Mouse (Mus musculus) cerebral cortex, adult 2 months (tissue): ENCODE measurements around the gene Klra9.

Source experiments
- WGBS: fragments of 180-500 bp; shearing (Covaris S2); methylation state at CpG from one replicate; pipeline ENCODE4 v1.1.7; 2018; 5-methylcytosine and 5-hydroxymethylcytosine counted together

Klra9 gene

GRCm38 (mm10) chr6:130193012-130193411 lies at the start of gene Klra9:
Gene Klra9 (minus strand): TSS chr6:130193112.
- WGBS, result 50% methylated on average over 3 of the region's 3 CpGs

GRCm38 (mm10) chr6:130237536-130237935 lies 44.6 kb upstream of the Klra9 start:
- WGBS, result 67% methylated on average over 2 of the region's 2 CpGs

GRCm38 (mm10) chr6:130236635-130237034 lies 43.7 kb upstream of the Klra9 start:
- WGBS, result 35% methylated on average over 1 of the region's 1 CpGs

GRCm38 (mm10) chr6:130233222-130233621 lies 40.3 kb upstream of the Klra9 start, which contains the start of gene Klra7:
Gene Klra7 (minus strand): TSS chr6:130233322.

GRCm38 (mm10) chr6:130197453-130197852 lies 4.5 kb upstream of the Klra9 start:
- WGBS, result 94% methylated on average over 1 of the region's 1 CpGs

- 61% methylated on average over 4 of the region's 4 CpGs for WGBS
Measured at GRCm38 (mm10) chr6:130129798-130130197, 63.1 kb downstream of the Klra9 start, which contains the start of gene Klra8. Gene Klra8 (minus strand): TSS chr6:130129898.
